In genomic region chr7:63935809-63936187, GRCm38 (mm10) we compare ENCODE assay signal across 8 mouse cellular contexts. TPM values are rescaled to one million over a fixed set of nuclear protein-coding genes. Genes with fewer than 3 reads are reported as not detected.
A peak's percentile ranks its signal among the peaks of the same experiment; 100 is the strongest.
DNase-seq lines count a peak whose midpoint lies in the region; ATAC-seq and TF ChIP-seq lines count a peak whose summit lies in the region.

No protein-coding gene starts in this region.

- H3K9ac ChIP-seq in hindbrain, embryonic 13.5 days, result peak overlapping the region; percentile 97
- peak overlapping the region; percentile 96; the same call in 1 of the 2 replicates for H3K9ac ChIP-seq in midbrain, embryonic 14.5 days (replicated peaks; ENCODE audit: low read length)

- DNase-seq in kidney, adult 2 months, result no peak
- DNase-seq in kidney, postnatal 14 days, result no peak
- DNase-seq in midbrain, embryonic 14.5 days, result no peak
- DNase-seq in urinary bladder, postnatal 36 days (ENCODE audit: low spot score in 2 of 2), result no peak
- no peak for DNase-seq in embryo, embryonic 9.5 days (ENCODE audit: extremely low spot score)
- DNase-seq in gastrocnemius, postnatal 4 days (ENCODE audit: low spot score in 2 of 2), result no peak

- TF ChIP-seq POLR2A in kidney, adult 2 months (IDR thresholded peaks at IDR 0.05; ENCODE audit: low read depth, low read length), result no peak
- no peak for TF ChIP-seq POLR2A in bone marrow macrophage, adult 2 months (IDR thresholded peaks at IDR 0.05; ENCODE audit: borderline replicate concordance, low read depth, low read length)

- no peaks in the 10 kb centered on the region for H3K36me3 ChIP-seq in kidney, adult 2 months (ENCODE audit: control insufficient read depth, insufficient read depth, low read length)
- no peaks in the 10 kb centered on the region for H3K36me3 ChIP-seq in hindbrain, embryonic 13.5 days
- H3K36me3 ChIP-seq in midbrain, embryonic 14.5 days (ENCODE audit: control insufficient read depth, insufficient read depth, low read length), result no peaks in the 10 kb centered on the region

- peaks cover 33% of the 10 kb centered on the region; the same call in 1 of the 2 replicates for H3K4me1 ChIP-seq in kidney, adult 2 months (ENCODE audit: control insufficient read depth, insufficient read depth, low read length)
- peaks cover 33% of the 10 kb centered on the region for H3K4me1 ChIP-seq in bone marrow macrophage, adult 2 months (ENCODE audit: control insufficient read depth, insufficient read depth, low read length)
- peaks cover 39% of the 10 kb centered on the region for H3K4me1 ChIP-seq in hindbrain, embryonic 13.5 days (replicated peaks)
- peaks cover 22% of the 10 kb centered on the region for H3K4me1 ChIP-seq in midbrain, embryonic 14.5 days (ENCODE audit: control insufficient read depth, insufficient read depth, low read length)

- peak overlapping the region; percentile 99 for H3K27ac ChIP-seq in kidney, adult 2 months (ENCODE audit: insufficient read depth, low read depth, low read length)
- H3K27ac ChIP-seq in bone marrow macrophage, adult 2 months (ENCODE audit: insufficient read depth, low read depth, low read length), result peak overlapping the region; percentile 87
- peak overlapping the region; percentile 44; the same call in 1 of the 2 replicates for H3K27ac ChIP-seq in hindbrain, embryonic 13.5 days
- H3K27ac ChIP-seq in midbrain, embryonic 14.5 days (replicated peaks; ENCODE audit: low read depth, low read length), result no peak overlapping the region

- H3K4me3 ChIP-seq in kidney, adult 2 months (ENCODE audit: insufficient read depth, low read depth, low read length), result peak overlapping the region; percentile 82
- H3K4me3 ChIP-seq in bone marrow macrophage, adult 2 months (ENCODE audit: insufficient read depth, low read length), result peak overlapping the region; percentile 99
- peak overlapping the region; percentile 78 for H3K4me3 ChIP-seq in hindbrain, embryonic 13.5 days
- H3K4me3 ChIP-seq in midbrain, embryonic 14.5 days (replicated peaks; ENCODE audit: low read depth, low read length), result peak overlapping the region; percentile 97

- peak overlapping the region; percentile 88 for H3K4me2 ChIP-seq in hindbrain, embryonic 13.5 days
- peak overlapping the region; percentile 92 for H3K4me2 ChIP-seq in midbrain, embryonic 14.5 days (ENCODE audit: low read length)

- no peak for ATAC-seq in hindbrain, embryonic 13.5 days (ENCODE audit: low FRiP score)
- no peak for ATAC-seq in midbrain, embryonic 14.5 days (ENCODE audit: low FRiP score, low TSS enrichment)

- no peaks in the 10 kb centered on the region for H3K9me3 ChIP-seq in hindbrain, embryonic 13.5 days
- no peaks in the 10 kb centered on the region for H3K9me3 ChIP-seq in midbrain, embryonic 14.5 days (ENCODE audit: control insufficient read depth, low read length)

- WGBS in kidney, adult 2 months, result 25% methylated on average over 8 of the region's 8 CpGs
- 20% methylated on average over 8 of the region's 8 CpGs for WGBS in hindbrain, embryonic 13.5 days
- WGBS in midbrain, embryonic 14.5 days, result 14% methylated on average over 8 of the region's 8 CpGs

- TF ChIP-seq CTCF in kidney, adult 2 months (conservative IDR thresholded peaks at IDR 0.05; ENCODE audit: insufficient read depth, insufficient read length, low read depth, low read length), result no peak
- no peak for TF ChIP-seq CTCF in bone marrow macrophage, adult 2 months (IDR thresholded peaks at IDR 0.05; ENCODE audit: low read depth, low read length)

- H3K27me3 ChIP-seq in kidney, adult 2 months (replicated peaks; ENCODE audit: control insufficient read depth, insufficient read depth, low read length), result no peaks in the 10 kb centered on the region
- H3K27me3 ChIP-seq in hindbrain, embryonic 13.5 days, result no peaks in the 10 kb centered on the region
- no peaks in the 10 kb centered on the region for H3K27me3 ChIP-seq in midbrain, embryonic 14.5 days (ENCODE audit: control insufficient read depth, insufficient read depth, low read length)

RNA-seq across cellular contexts. Expression of gene Klf13, which starts 2.9 kb away (rescaled TPM):
- polyA plus RNA-seq in kidney, adult 2 months (2012; rRNA removed), result 30.6 and 31.2 TPM in 2 replicates
- 73.0 and 75.3 TPM in 2 replicates for polyA plus RNA-seq in bone marrow macrophage, adult 2 months (2012; ENCODE audit: insufficient read depth, insufficient read length, missing spikeins)
- polyA plus RNA-seq in hindbrain, embryonic 13.5 days (2015; fragmentation: Nextera tagmentation; extraction: Ambion mirVana), result 25.7 and 26.9 TPM in 2 replicates
- 20.5 and 24.9 TPM in 2 replicates for polyA plus RNA-seq in midbrain, embryonic 14.5 days (2014; fragmentation: Nextera tagmentation; extraction: Ambion mirVana)
- total RNA-seq in gastrocnemius, postnatal 4 days (2021), result 10 to 100 TPM; 41.3 to 46.0 TPM

RNA-seq across cellular contexts. Expression of gene E030018B13Rik, which starts 19.1 kb away (rescaled TPM):
- not detected in 2 replicates for polyA plus RNA-seq in kidney, adult 2 months (2012; rRNA removed)
- not detected in 2 replicates for polyA plus RNA-seq in bone marrow macrophage, adult 2 months (2012; ENCODE audit: insufficient read depth, insufficient read length, missing spikeins)
- polyA plus RNA-seq in hindbrain, embryonic 13.5 days (2015; fragmentation: Nextera tagmentation; extraction: Ambion mirVana), result 0.19 TPM in 1 of 2 replicates, not detected in the other
- polyA plus RNA-seq in midbrain, embryonic 14.5 days (2014; fragmentation: Nextera tagmentation; extraction: Ambion mirVana), result not detected in 2 replicates
- not detected for total RNA-seq in gastrocnemius, postnatal 4 days (2021)
